Mouse (Mus musculus) stomach, postnatal 0 days (tissue): ENCODE data around the gene Hepacam.

ENCODE experiments used
- CTCF ChIP-seq: IDR thresholded peaks from 2 replicates; pipeline ENCODE4 v1.5.1; 2016; ENCODE audit warnings: antibody characterized with exemption, low read depth, mild to moderate bottlenecking, moderate library complexity
- EP300 ChIP-seq: optimal IDR thresholded peaks from 2 replicates; pipeline ENCODE3; 2016; ENCODE audit warnings: antibody characterized with exemption

DNA sequence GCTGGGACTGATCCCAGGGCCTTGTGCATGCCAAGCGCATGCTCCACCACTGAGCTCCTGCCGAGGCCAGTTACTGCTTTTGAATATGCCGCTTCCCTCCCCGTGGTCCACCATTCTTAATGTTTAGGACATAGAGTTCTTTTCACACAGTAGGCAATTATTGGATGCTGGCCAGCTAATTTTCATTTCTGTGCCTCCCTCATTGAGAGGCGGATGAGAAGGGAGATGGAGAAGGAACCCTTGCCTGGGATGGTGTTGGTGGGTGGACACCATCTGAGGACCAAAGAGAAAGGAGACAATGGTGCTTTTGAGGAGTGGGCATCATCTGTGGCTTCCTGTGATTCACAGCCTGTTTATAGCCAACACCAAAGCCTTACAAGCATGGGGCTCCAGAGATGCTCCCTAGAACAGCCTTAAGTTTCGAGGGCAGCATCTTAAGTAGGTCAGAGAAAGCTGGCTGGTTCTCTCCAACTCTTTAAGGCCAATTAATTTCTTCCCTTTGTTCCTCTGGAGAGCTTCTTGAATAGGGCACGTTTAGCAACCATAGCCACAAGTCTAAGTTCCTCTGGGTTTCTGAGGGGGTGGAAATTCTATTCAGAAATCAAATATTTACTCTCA lies 8.3 kb upstream of the Hepacam start:
- TF ChIP-seq CTCF (no peak), EP300 (no peak)
